Mouse (Mus musculus) lung, adult 10 weeks (tissue): Measurements from ENCODE around the gene Hs6st1. TPM values are rescaled to one million over a fixed set of nuclear protein-coding genes. Genes with fewer than 3 reads are reported as not detected.

Experiments
- polyA plus RNA-seq: library from polyadenylated mRNA; stranded (reverse); fragments of 350-450 nt; fragmentation: Illumina TruSeq; extraction: RNeasy Lipid Tissue Mini Kit (QIAGEN cat#74804); gene quantifications from one replicate; pipeline ENCODE4 v1.2.3, GENCODE M21; 2014; ENCODE audit warnings: low read depth, low replicate concordance; ENCODE audit not compliant: insufficient read depth

Gene Hs6st1
- polyA plus RNA-seq: 10.7 TPM

DNA sequence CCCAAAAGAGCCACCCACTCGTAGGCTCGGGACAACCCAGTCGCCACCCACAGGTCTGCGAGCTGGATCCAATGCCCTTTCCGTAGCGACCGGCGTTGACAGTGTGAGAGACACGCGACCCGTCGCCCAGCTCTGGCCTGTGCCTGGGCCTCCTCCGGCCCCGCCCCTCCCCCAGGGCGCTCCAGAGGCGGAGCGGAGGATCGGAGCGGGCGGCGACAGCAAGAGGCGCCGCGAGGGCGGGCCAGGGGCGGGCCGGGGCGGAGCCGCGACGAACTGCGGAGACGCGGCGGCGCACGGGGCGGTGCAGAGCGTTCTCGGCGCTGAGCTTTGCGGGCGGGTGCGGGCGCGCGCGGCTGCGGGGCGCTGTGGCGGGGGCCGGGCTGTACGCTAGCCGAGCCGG, at the start of gene Hs6st1:
TSS of gene Hs6st1 (plus strand) at position 325 of the 400 bp plus-strand sequence.

Other genes with a start within 250 kb of the Hs6st1 start
- gene Uggt1, start 176.3 kb downstream of the Hs6st1 start, polyA plus RNA-seq: 18.5 TPM
- 21.6 TPM for gene Neurl3, start 206.3 kb downstream of the Hs6st1 start, polyA plus RNA-seq
- gene Arid5a, start 239.3 kb downstream of the Hs6st1 start, polyA plus RNA-seq: 11.3 TPM